Mouse (Mus musculus) megakaryocyte, embryonic 14.5 days (primary cell): ENCODE results near the gene Tmem175.

Experiments used
- FLI1 ChIP-seq: IDR thresholded peaks from 2 replicates; pipeline ENCODE4 v1.6.1; 2012; ENCODE audit warnings: low read length, inconsistent platforms, mixed read lengths
- GATA1 ChIP-seq: IDR thresholded peaks from 3 replicates; pipeline ENCODE4 v1.6.1; 2012; ENCODE audit warnings: mixed read lengths, low read length, inconsistent platforms, borderline replicate concordance

DNA sequence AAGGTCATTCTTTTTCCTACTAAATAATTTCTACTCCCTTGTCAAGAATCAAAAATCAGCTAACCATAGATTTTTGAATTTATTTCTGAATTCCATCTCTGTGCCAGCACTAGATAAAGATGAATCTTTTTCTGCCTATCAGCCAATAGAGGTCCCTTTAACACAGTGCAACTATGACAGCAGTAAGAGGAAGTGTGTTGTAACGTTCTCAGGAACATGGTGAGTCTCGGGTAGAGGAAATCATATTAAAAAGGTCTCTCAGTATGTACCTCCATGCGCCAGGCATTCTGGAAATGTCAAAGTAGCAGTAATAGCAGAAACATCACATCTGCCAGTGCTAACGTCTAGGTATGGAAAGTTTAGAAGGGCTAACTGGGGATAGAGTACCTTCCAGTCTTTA lies 6.6 kb downstream of the Tmem175 start:
- TF ChIP-seq GATA1 (no peak), FLI1 (no peak)
